Mouse (Mus musculus) stomach, postnatal 0 days (tissue): ENCODE results near the gene Tsen2.

Experiments used
- CTCF ChIP-seq: IDR thresholded peaks from 2 replicates; pipeline ENCODE4 v1.5.1; 2016; ENCODE audit warnings: antibody characterized with exemption, low read depth, mild to moderate bottlenecking, moderate library complexity
- EP300 ChIP-seq: optimal IDR thresholded peaks from 2 replicates; pipeline ENCODE3; 2016; ENCODE audit warnings: antibody characterized with exemption

DNA sequence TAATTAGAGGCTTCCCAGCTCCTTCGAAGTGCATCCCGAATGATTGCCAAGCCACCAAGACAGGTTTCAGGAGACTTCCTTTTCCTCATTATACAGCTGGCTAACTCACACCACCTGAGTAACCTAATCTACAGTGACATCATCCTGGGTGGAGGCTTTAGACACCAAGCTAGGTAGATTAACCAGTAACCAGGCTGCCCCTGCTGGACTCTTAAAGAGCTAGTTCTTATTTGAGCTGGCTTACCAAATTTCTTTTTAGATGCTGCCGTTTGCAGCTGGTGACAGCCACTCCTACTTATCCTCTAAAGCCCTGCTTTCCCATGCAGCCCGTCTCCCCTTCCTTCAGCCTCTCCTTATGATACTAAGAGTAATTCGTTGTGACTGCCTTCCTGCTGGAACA, 48.0 kb downstream of the Tsen2 start, which contains the start of gene Mkrn2os:
- TF ChIP-seq EP300 (no peak), CTCF (peak; percentile 21; the same call in 1 of the 2 replicates)
